Mouse (Mus musculus): ENCODE results near the gene Vmn1r30. TPM values are rescaled to one million over a fixed set of nuclear protein-coding genes. Genes with fewer than 3 reads are reported as not detected.

Vmn1r30 gene
- not detected for total RNA-seq (2021)
- long read RNA-seq, experiment 1 = 0 reads
- long read RNA-seq, experiment 2 = 0 reads

DNA sequence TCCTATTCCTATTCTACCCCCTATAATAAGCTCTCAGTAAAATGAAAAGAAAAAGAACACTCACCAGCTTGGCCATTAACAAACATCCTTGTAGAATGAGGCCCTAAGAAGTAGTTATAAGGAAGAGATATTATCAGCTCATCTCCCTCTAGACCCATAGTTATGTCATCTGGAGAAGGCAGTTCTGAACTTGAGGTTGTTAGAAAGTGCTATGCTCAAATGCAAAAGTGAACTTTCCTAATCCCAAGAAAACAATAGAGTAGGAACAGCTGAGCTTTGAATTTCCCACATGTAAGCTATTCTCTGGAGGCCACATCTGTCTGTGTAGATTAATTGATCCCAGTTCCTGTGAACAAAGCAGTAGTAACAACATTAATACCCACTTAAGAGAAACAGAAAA is at the start of gene Vmn1r30:
Vmn1r30 (minus strand) TSS at position 101 of the 400 bp plus-strand sequence.
- no peak for DNase-seq

DNA sequence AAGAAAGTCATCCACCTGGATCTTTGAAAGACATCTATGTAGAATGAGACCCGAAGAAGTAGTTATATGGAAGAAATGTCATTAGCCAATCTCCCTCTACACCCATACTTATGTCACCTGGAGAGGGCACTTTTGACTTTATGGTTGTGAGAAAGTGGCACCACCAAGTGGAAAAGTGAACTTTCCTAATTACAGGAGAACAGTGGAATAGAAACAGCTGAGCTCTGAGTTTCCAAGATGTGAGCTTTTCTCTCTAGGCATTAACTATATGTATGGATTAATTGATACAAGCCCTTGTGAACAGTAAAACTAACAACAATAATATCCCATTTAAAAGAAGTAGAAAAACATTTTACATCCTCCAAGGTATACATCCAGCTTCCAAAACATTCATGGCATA is 32.0 kb upstream of the Vmn1r30 start, which contains the start of gene Vmn1r31:
Vmn1r31 (minus strand) TSS at position 101 of the 400 bp plus-strand sequence.
- no peak for DNase-seq

Other genes with a start within 250 kb of the Vmn1r30 start
- not detected for gene Vmn1r27, start 224.6 kb downstream of the Vmn1r30 start, total RNA-seq (2021)
- gene Vmn1r28, start 181.3 kb downstream of the Vmn1r30 start, total RNA-seq (2021) = not detected
- gene Vmn1r29, start 141.8 kb downstream of the Vmn1r30 start, total RNA-seq (2021) = not detected
- not detected for gene Vmn1r31, start 31.9 kb upstream of the Vmn1r30 start, total RNA-seq (2021)
- gene Abcg2, start 141.1 kb upstream of the Vmn1r30 start, total RNA-seq (2021) = 10 to 100 TPM; 24.4 to 32.2 TPM

Measured in heart, adult 18-20 months (tissue).